Comparison of ENCODE assay signal across 8 mouse cellular contexts in genomic region chr12:79190931-79191673, GRCm38 (mm10). TPM values are rescaled to one million over a fixed set of nuclear protein-coding genes. Genes with fewer than 3 reads are reported as not detected.
DNase-seq lines count a peak whose midpoint lies in the region; ATAC-seq and TF ChIP-seq lines count a peak whose summit lies in the region.

No protein-coding gene starts in this region.

- H3K4me2 ChIP-seq in embryonic facial prominence, embryonic 12.5 days (replicated peaks): peak overlapping the region; percentile 77
- H3K4me2 ChIP-seq in heart, embryonic 13.5 days: peak overlapping the region; percentile 75
- H3K4me2 ChIP-seq in liver, embryonic 15.5 days: peak overlapping the region; percentile 87
- peak overlapping the region; percentile 85 for H3K4me2 ChIP-seq in neural tube, embryonic 11.5 days (ENCODE audit: low read depth)

- peaks cover 19% of the 10 kb centered on the region for H3K36me3 ChIP-seq in embryonic facial prominence, embryonic 12.5 days
- peaks cover 29% of the 10 kb centered on the region for H3K36me3 ChIP-seq in heart, embryonic 13.5 days
- peaks cover 24% of the 10 kb centered on the region for H3K36me3 ChIP-seq in liver, embryonic 15.5 days (replicated peaks)
- no peaks in the 10 kb centered on the region for H3K36me3 ChIP-seq in neural tube, embryonic 11.5 days (ENCODE audit: control insufficient read depth, insufficient read depth, low read length)
- peaks cover 5% of the 10 kb centered on the region for H3K36me3 ChIP-seq in testis, adult 2 months (ENCODE audit: control insufficient read depth, insufficient read depth, low read length)

- H3K4me3 ChIP-seq in embryonic facial prominence, embryonic 12.5 days: peak overlapping the region; percentile 55
- H3K4me3 ChIP-seq in heart, embryonic 13.5 days: peak overlapping the region; percentile 74
- peak overlapping the region; percentile 68 for H3K4me3 ChIP-seq in liver, embryonic 15.5 days (replicated peaks)
- H3K4me3 ChIP-seq in neural tube, embryonic 11.5 days (ENCODE audit: low read depth, low read length): peak overlapping the region; percentile 65
- peak overlapping the region; percentile 98 for H3K4me3 ChIP-seq in testis, adult 2 months (ENCODE audit: control insufficient read depth, low read depth, low read length)

- peak overlapping the region; percentile 30; the same call in 1 of the 2 replicates for H3K27ac ChIP-seq in embryonic facial prominence, embryonic 12.5 days
- peak overlapping the region; percentile 70 for H3K27ac ChIP-seq in heart, embryonic 13.5 days (replicated peaks)
- peak overlapping the region; percentile 76 for H3K27ac ChIP-seq in liver, embryonic 15.5 days (replicated peaks)
- no peak overlapping the region for H3K27ac ChIP-seq in neural tube, embryonic 11.5 days (ENCODE audit: low read depth, low read length)
- peak overlapping the region; percentile 91 for H3K27ac ChIP-seq in testis, adult 2 months (ENCODE audit: control insufficient read depth, insufficient read depth, low read depth, low read length)

- H3K9ac ChIP-seq in embryonic facial prominence, embryonic 12.5 days: peak overlapping the region; percentile 59
- peak overlapping the region; percentile 86 for H3K9ac ChIP-seq in heart, embryonic 13.5 days
- H3K9ac ChIP-seq in liver, embryonic 15.5 days: peak overlapping the region; percentile 66
- H3K9ac ChIP-seq in neural tube, embryonic 11.5 days (ENCODE audit: low read length): peak overlapping the region; percentile 64

- no peaks in the 10 kb centered on the region for H3K9me3 ChIP-seq in embryonic facial prominence, embryonic 12.5 days
- H3K9me3 ChIP-seq in heart, embryonic 13.5 days: no peaks in the 10 kb centered on the region
- H3K9me3 ChIP-seq in liver, embryonic 15.5 days (replicated peaks): no peaks in the 10 kb centered on the region
- no peaks in the 10 kb centered on the region for H3K9me3 ChIP-seq in neural tube, embryonic 11.5 days (ENCODE audit: control insufficient read depth, low read length)

- peak; percentile 61; the same call in 1 of the 2 replicates for TF ChIP-seq POLR2A in testis, adult 2 months (IDR thresholded peaks at IDR 0.05; ENCODE audit: control insufficient read depth, low read depth, low read length)

- DNase-seq in adrenal gland, postnatal 14 days: peak; percentile 74
- DNase-seq in kidney, postnatal 14 days: peak; percentile 69
- DNase-seq in neural tube, embryonic 11.5 days (ENCODE audit: low spot score): peak; percentile 59

- H3K27me3 ChIP-seq in embryonic facial prominence, embryonic 12.5 days: no peaks in the 10 kb centered on the region
- no peaks in the 10 kb centered on the region for H3K27me3 ChIP-seq in heart, embryonic 13.5 days (replicated peaks)
- no peaks in the 10 kb centered on the region for H3K27me3 ChIP-seq in liver, embryonic 15.5 days
- no peaks in the 10 kb centered on the region for H3K27me3 ChIP-seq in neural tube, embryonic 11.5 days (ENCODE audit: control insufficient read depth, insufficient read depth, low read length)
- H3K27me3 ChIP-seq in testis, adult 2 months (ENCODE audit: control insufficient read depth, insufficient read depth, low read length): no peaks in the 10 kb centered on the region

- 0% methylated on average over 18 of the region's 18 CpGs for WGBS in embryonic facial prominence, embryonic 12.5 days
- under 1% methylated on average over 18 of the region's 18 CpGs for WGBS in heart, embryonic 13.5 days
- WGBS in liver, embryonic 15.5 days (ENCODE audit: insufficient replicate concordance): under 1% methylated on average over 18 of the region's 18 CpGs
- under 1% methylated on average over 18 of the region's 18 CpGs for WGBS in neural tube, embryonic 11.5 days

- ATAC-seq in CD4-positive, CD25-positive, alpha-beta regulatory T cell, adult 4 months: peak; percentile 75
- peak; percentile 90 for ATAC-seq in embryonic facial prominence, embryonic 12.5 days (ENCODE audit: insufficient number of reproducible peaks, insufficient read depth, low FRiP score, low TSS enrichment)
- peak; percentile 74 for ATAC-seq in heart, embryonic 13.5 days (ENCODE audit: extremely low read depth, insufficient number of reproducible peaks, low FRiP score, low TSS enrichment)
- ATAC-seq in liver, embryonic 15.5 days (ENCODE audit: insufficient read depth): peak; percentile 96
- peak; percentile 86 for ATAC-seq in neural tube, embryonic 11.5 days (ENCODE audit: insufficient read depth, low FRiP score, low TSS enrichment)

- peaks cover 8% of the 10 kb centered on the region for H3K4me1 ChIP-seq in embryonic facial prominence, embryonic 12.5 days
- peaks cover 11% of the 10 kb centered on the region for H3K4me1 ChIP-seq in heart, embryonic 13.5 days
- H3K4me1 ChIP-seq in liver, embryonic 15.5 days (replicated peaks): peaks cover 23% of the 10 kb centered on the region
- H3K4me1 ChIP-seq in neural tube, embryonic 11.5 days (ENCODE audit: control insufficient read depth, insufficient read depth, low read length): peaks cover 7% of the 10 kb centered on the region; the same call in 1 of the 2 replicates
- H3K4me1 ChIP-seq in testis, adult 2 months (ENCODE audit: control insufficient read depth, insufficient read depth, low read length): peaks cover 2% of the 10 kb centered on the region; the same call in 1 of the 2 replicates

- no peak for TF ChIP-seq CTCF in testis, adult 2 months (IDR thresholded peaks at IDR 0.05; ENCODE audit: control insufficient read depth, insufficient read depth, insufficient replicate concordance, low read depth, low read length)

RNA-seq across cellular contexts. Expression of gene Rdh11, which starts 1.0 kb away (rescaled TPM):
- polyA plus RNA-seq in CD4-positive, CD25-positive, alpha-beta regulatory T cell, adult 4 months (2017; shearing (Covaris generic)): 10 to 100 TPM; 16.0 to 19.2 TPM
- 15.5 and 18.7 TPM in 2 replicates for total RNA-seq in adrenal gland, postnatal 14 days (2021)
- polyA plus RNA-seq in embryonic facial prominence, embryonic 12.5 days (2016; fragmentation: Nextera tagmentation; extraction: Ambion mirVana): 24.5 and 24.7 TPM in 2 replicates
- 13.5 and 15.2 TPM in 2 replicates for polyA plus RNA-seq in heart, embryonic 13.5 days (2015; fragmentation: Nextera tagmentation; extraction: Ambion mirVana)
- 20.8 and 22.2 TPM in 2 replicates for polyA plus RNA-seq in liver, embryonic 15.5 days (2015; fragmentation: Nextera tagmentation; extraction: Ambion mirVana)
- 26.1 and 27.3 TPM in 2 replicates for polyA plus RNA-seq in neural tube, embryonic 11.5 days (2014; fragmentation: Nextera tagmentation; extraction: Ambion mirVana)
- polyA plus RNA-seq in testis, adult 2 months (2012; rRNA removed): 127 and 132 TPM in 2 replicates

RNA-seq across cellular contexts. Expression of gene Rdh12, which starts 17.6 kb away (rescaled TPM):
- 10 to 100 TPM; 12.5 to 14.8 TPM for polyA plus RNA-seq in CD4-positive, CD25-positive, alpha-beta regulatory T cell, adult 4 months (2017; shearing (Covaris generic))
- total RNA-seq in adrenal gland, postnatal 14 days (2021): 0.59 and 1.0 TPM in 2 replicates
- 1.9 and 2.7 TPM in 2 replicates for polyA plus RNA-seq in embryonic facial prominence, embryonic 12.5 days (2016; fragmentation: Nextera tagmentation; extraction: Ambion mirVana)
- 0.40 and 0.59 TPM in 2 replicates for polyA plus RNA-seq in heart, embryonic 13.5 days (2015; fragmentation: Nextera tagmentation; extraction: Ambion mirVana)
- 1.3 and 1.4 TPM in 2 replicates for polyA plus RNA-seq in liver, embryonic 15.5 days (2015; fragmentation: Nextera tagmentation; extraction: Ambion mirVana)
- polyA plus RNA-seq in neural tube, embryonic 11.5 days (2014; fragmentation: Nextera tagmentation; extraction: Ambion mirVana): 0.81 and 1.2 TPM in 2 replicates
- 0.42 and 0.63 TPM in 2 replicates for polyA plus RNA-seq in testis, adult 2 months (2012; rRNA removed)

RNA-seq across cellular contexts. Expression of gene Vti1b, which starts 18.6 kb away (rescaled TPM):
- 10 to 100 TPM; 70.9 to 80.2 TPM for polyA plus RNA-seq in CD4-positive, CD25-positive, alpha-beta regulatory T cell, adult 4 months (2017; shearing (Covaris generic))
- 70.7 and 75.4 TPM in 2 replicates for total RNA-seq in adrenal gland, postnatal 14 days (2021)
- 90.6 and 98.2 TPM in 2 replicates for polyA plus RNA-seq in embryonic facial prominence, embryonic 12.5 days (2016; fragmentation: Nextera tagmentation; extraction: Ambion mirVana)
- polyA plus RNA-seq in heart, embryonic 13.5 days (2015; fragmentation: Nextera tagmentation; extraction: Ambion mirVana): 92.9 and 105 TPM in 2 replicates
- polyA plus RNA-seq in liver, embryonic 15.5 days (2015; fragmentation: Nextera tagmentation; extraction: Ambion mirVana): 33.1 and 33.2 TPM in 2 replicates
- polyA plus RNA-seq in neural tube, embryonic 11.5 days (2014; fragmentation: Nextera tagmentation; extraction: Ambion mirVana): 103 and 105 TPM in 2 replicates
- 21.7 and 22.7 TPM in 2 replicates for polyA plus RNA-seq in testis, adult 2 months (2012; rRNA removed)
